In genomic region chr6:17505530-17505929, GRCm38 (mm10) we compare ENCODE assay signal across 32 mouse cellular contexts.
"Had no signal": no experiment of that assay in that cellular context is flagged by ENCODE, and none has a peak within 500 bp of the region (broad histone marks: within the 10 kb centered on the region; RNA-seq: fewer than 3 reads in every experiment).

No protein-coding gene starts in this region.

- H3K4me2 ChIP-seq: limb, embryonic 12.5 days; limb, embryonic 13.5 days; limb, embryonic 15.5 days; liver, embryonic 11.5 days; liver, embryonic 12.5 days; liver, embryonic 13.5 days; liver, embryonic 15.5 days; lung, embryonic 14.5 days; lung, embryonic 15.5 days; midbrain, embryonic 11.5 days; midbrain, embryonic 12.5 days; midbrain, embryonic 13.5 days; midbrain, embryonic 15.5 days; neural tube, embryonic 12.5 days had no signal

- H3K4me1 ChIP-seq: limb, embryonic 10.5 days; limb, embryonic 12.5 days; liver, embryonic 12.5 days; megakaryocyte, embryonic 14.5 days; midbrain, embryonic 10.5 days; midbrain, embryonic 12.5 days; midbrain, embryonic 13.5 days; midbrain, embryonic 15.5 days; neural tube, embryonic 12.5 days had no signal

- H3K27ac ChIP-seq: limb, embryonic 10.5 days; limb, embryonic 12.5 days; limb, embryonic 13.5 days; limb, embryonic 15.5 days; liver, embryonic 12.5 days; liver, embryonic 13.5 days; liver, embryonic 14.5 days; liver, embryonic 15.5 days; lung, embryonic 15.5 days; macrophage; midbrain, embryonic 10.5 days; midbrain, embryonic 12.5 days; midbrain, embryonic 13.5 days; midbrain, embryonic 15.5 days; neural tube, embryonic 12.5 days had no signal

- DNase-seq: left cerebral cortex, postnatal 4 days; liver; liver, embryonic 13.5 days; liver, postnatal 0 days; lung, adult 18-20 months; lung, adult 2 months; lung, embryonic 14.5 days; lung, postnatal 10 days; lung, postnatal 14 days; lung, postnatal 36 days; lung, postnatal 4 days; midbrain, embryonic 14.5 days had no signal

- ATAC-seq: liver, embryonic 12.5 days; liver, postnatal 0 days; lung, postnatal 0 days; midbrain, embryonic 13.5 days; midbrain, embryonic 15.5 days; midbrain, embryonic 16.5 days had no signal

- H3K36me3 ChIP-seq: limb, embryonic 10.5 days; limb, embryonic 12.5 days; limb, embryonic 13.5 days; limb, embryonic 15.5 days; liver, embryonic 12.5 days; liver, embryonic 13.5 days; liver, embryonic 15.5 days; lung, embryonic 15.5 days; midbrain, embryonic 10.5 days; midbrain, embryonic 12.5 days; midbrain, embryonic 13.5 days; midbrain, embryonic 15.5 days; neural tube, embryonic 12.5 days had no signal

- H3K9me3 ChIP-seq: limb, embryonic 10.5 days; limb, embryonic 12.5 days; limb, embryonic 13.5 days; limb, embryonic 15.5 days; liver, embryonic 12.5 days; liver, embryonic 13.5 days; liver, embryonic 15.5 days; lung, embryonic 15.5 days; megakaryocyte, embryonic 14.5 days; midbrain, embryonic 10.5 days; midbrain, embryonic 12.5 days; midbrain, embryonic 13.5 days; midbrain, embryonic 15.5 days; neural tube, embryonic 12.5 days had no signal

- H3K9ac ChIP-seq: limb, embryonic 12.5 days; limb, embryonic 13.5 days; limb, embryonic 15.5 days; liver, embryonic 12.5 days; liver, embryonic 13.5 days; liver, embryonic 14.5 days; liver, embryonic 15.5 days; liver, postnatal 0 days; lung, embryonic 14.5 days; lung, embryonic 15.5 days; midbrain, embryonic 12.5 days; midbrain, embryonic 13.5 days; midbrain, embryonic 15.5 days; neural tube, embryonic 12.5 days had no signal

- H3K27me3 ChIP-seq: limb, embryonic 12.5 days; limb, embryonic 13.5 days; limb, embryonic 15.5 days; liver, embryonic 12.5 days; liver, embryonic 13.5 days; liver, embryonic 15.5 days; lung, embryonic 15.5 days; megakaryocyte, embryonic 14.5 days; midbrain, embryonic 12.5 days; midbrain, embryonic 13.5 days; midbrain, embryonic 15.5 days; neural tube, embryonic 12.5 days had no signal

- H3K4me3 ChIP-seq: limb, embryonic 10.5 days; limb, embryonic 12.5 days; limb, embryonic 13.5 days; limb, embryonic 15.5 days; liver, embryonic 12.5 days; liver, embryonic 13.5 days; liver, embryonic 15.5 days; lung, embryonic 15.5 days; megakaryocyte, embryonic 14.5 days; midbrain, embryonic 10.5 days; midbrain, embryonic 12.5 days; midbrain, embryonic 13.5 days; midbrain, embryonic 15.5 days; myocyte; neural tube, embryonic 12.5 days had no signal
